Mouse (Mus musculus) ovary, adult 2 months (tissue): ENCODE results near the gene Phf7. TPM values are rescaled to one million over a fixed set of nuclear protein-coding genes. Genes with fewer than 3 reads are reported as not detected.

ENCODE experiments used
- polyA plus RNA-seq: library from polyadenylated mRNA; depleted of rRNA; stranded (reverse); fragments of >200 nt; gene quantifications from 2 replicates; pipeline ENCODE4 v1.2.3, GENCODE M21; 2012; rRNA removed

The Phf7 gene
- polyA plus RNA-seq, result 4.6 and 4.7 TPM in 2 replicates

GRCm38 (mm10) chr14:31251084-31251604, at the start of gene Phf7, which contains the start of gene Bap1:
Gene Phf7, minus strand, starts transcription at chr14:31251317.
Gene Bap1, plus strand, starts transcription at chr14:31251450.

GRCm38 (mm10) chr14:31217666-31218065, 33.5 kb downstream of the Phf7 start, which contains the start of gene Sema3g:
Gene Sema3g, plus strand, starts transcription at chr14:31217860.

GRCm38 (mm10) chr14:31216846-31217245, 34.3 kb downstream of the Phf7 start, which contains the start of gene Nisch:
Gene Nisch, minus strand, starts transcription at chr14:31216946.

GRCm38 (mm10) chr14:31208084-31208483, 43.0 kb downstream of the Phf7 start, which contains the start of gene Tnnc1:
Gene Tnnc1, plus strand, starts transcription at chr14:31208312.

Other genes with a start within 250 kb of the Phf7 start
- 29.6 and 34.0 TPM in 2 replicates for gene Glt8d1, start 249.9 kb downstream of the Phf7 start, polyA plus RNA-seq
- 86.0 and 103 TPM in 2 replicates for gene Spcs1, start 249.6 kb downstream of the Phf7 start, polyA plus RNA-seq
- gene Pbrm1, start 232.2 kb downstream of the Phf7 start, polyA plus RNA-seq, result 18.3 and 21.1 TPM in 2 replicates
- 15.6 and 20.4 TPM in 2 replicates for gene Gnl3, start 232.2 kb downstream of the Phf7 start, polyA plus RNA-seq
- 37.4 and 49.0 TPM in 2 replicates for gene Smim4, start 122.4 kb downstream of the Phf7 start, polyA plus RNA-seq
- gene Nt5dc2, start 120.3 kb downstream of the Phf7 start, polyA plus RNA-seq, result 219 and 301 TPM in 2 replicates
- gene Stab1, start 82.7 kb downstream of the Phf7 start, polyA plus RNA-seq, result 154 and 157 TPM in 2 replicates
- 0.57 and 1.1 TPM in 2 replicates for gene Tnnc1, start 43.0 kb downstream of the Phf7 start, polyA plus RNA-seq
- gene Nisch, start 34.4 kb downstream of the Phf7 start, polyA plus RNA-seq, result 521 and 546 TPM in 2 replicates
- 27.2 and 32.3 TPM in 2 replicates for gene Sema3g, start 33.5 kb downstream of the Phf7 start, polyA plus RNA-seq
- gene Bap1, start 133 bp upstream of the Phf7 start, polyA plus RNA-seq, result 65.6 and 92.0 TPM in 2 replicates
- 5.8 and 7.6 TPM in 2 replicates for gene Dnah1, start 72.6 kb upstream of the Phf7 start, polyA plus RNA-seq
- gene Capn7, start 85.3 kb upstream of the Phf7 start, polyA plus RNA-seq, result 10.3 and 13.6 TPM in 2 replicates
- gene Sh3bp5, start 184.8 kb upstream of the Phf7 start, polyA plus RNA-seq, result 33.6 and 34.0 TPM in 2 replicates
- 34.9 and 54.4 TPM in 2 replicates for gene Eaf1, start 243.1 kb upstream of the Phf7 start, polyA plus RNA-seq
- gene Mettl6, start 243.7 kb upstream of the Phf7 start, polyA plus RNA-seq, result 7.1 and 7.5 TPM in 2 replicates